Mouse (Mus musculus): ENCODE results near the gene Ppa1.

GRCm38 (mm10) chr10:61662391-61662988 lies 14.1 kb downstream of the Ppa1 start:
- no peak for TF ChIP-seq POLR2A (IDR thresholded peaks at IDR 0.05; ENCODE audit: control insufficient read depth, low read depth, low read length)
- no peak for TF ChIP-seq CTCF (IDR thresholded peaks at IDR 0.05; ENCODE audit: control insufficient read depth, insufficient read depth, insufficient replicate concordance, low read depth, low read length)

Data from testis, adult 2 months (tissue).